Mouse (Mus musculus): ENCODE measurements around the gene Crhr1. TPM values are rescaled to one million over a fixed set of nuclear protein-coding genes. Genes with fewer than 3 reads are reported as not detected.
"Not testable (repeated sequence)": the region's sequence is repeated elsewhere in the genome, so short reads cannot be mapped to it uniquely, and the experiment has no call there.

The Crhr1 gene
- polyA plus RNA-seq, 1 experiment from 2014 or later: 0.24 TPM

DNA sequence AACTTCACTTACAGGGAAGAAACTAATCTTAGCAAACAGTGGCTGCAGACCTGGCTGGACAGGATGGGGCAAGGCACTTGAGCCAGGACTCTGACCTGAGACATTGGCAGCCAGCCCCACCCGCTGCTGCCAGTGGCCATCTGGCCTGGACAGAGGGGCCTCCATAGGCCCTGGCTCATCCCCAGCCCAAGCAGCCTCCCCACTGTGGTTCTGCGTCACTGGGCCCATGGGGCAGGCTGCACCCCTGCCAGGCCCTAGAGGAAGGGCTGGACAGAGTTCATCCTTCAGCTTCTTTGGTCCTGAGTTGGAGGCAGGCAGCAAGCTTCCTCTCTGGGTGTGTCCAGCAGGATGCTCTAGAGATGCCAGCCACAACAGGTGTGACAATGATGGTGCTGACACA lies 57.4 kb downstream of the Crhr1 start:
- H3K27me3 ChIP-seq (ENCODE audit: control insufficient read depth, insufficient read depth, low read length): no peaks in the 10 kb centered on the region
- no peak overlapping the region for H3K9ac ChIP-seq (ENCODE audit: low read length)
- DNase-seq (ENCODE audit: low spot score): no peak
- no peaks in the 10 kb centered on the region for H3K36me3 ChIP-seq (ENCODE audit: control insufficient read depth, insufficient read depth, low read length)
- no peaks in the 10 kb centered on the region for H3K4me1 ChIP-seq (ENCODE audit: control insufficient read depth, insufficient read depth, low read length)
- H3K9me3 ChIP-seq (ENCODE audit: control insufficient read depth, low read length): no peaks in the 10 kb centered on the region
- WGBS: 76% methylated on average over 2 of the region's 2 CpGs
- ATAC-seq (ENCODE audit: insufficient read depth, low FRiP score, low TSS enrichment): no peak
- no peak overlapping the region for H3K4me3 ChIP-seq (ENCODE audit: low read depth, low read length)
- H3K4me2 ChIP-seq (ENCODE audit: low read depth): no peak overlapping the region
- H3K27ac ChIP-seq (ENCODE audit: low read depth, low read length): no peak overlapping the region

- 73% methylated on average over 11 of the region's 11 CpGs for WGBS
- no peak for ATAC-seq (ENCODE audit: insufficient read depth, low FRiP score, low TSS enrichment)
- no peak overlapping the region for H3K4me2 ChIP-seq (ENCODE audit: low read depth)
These were observed 62.7 kb downstream of the Crhr1 start for GRCm38 (mm10) chr11:104195382-104195781.

DNA sequence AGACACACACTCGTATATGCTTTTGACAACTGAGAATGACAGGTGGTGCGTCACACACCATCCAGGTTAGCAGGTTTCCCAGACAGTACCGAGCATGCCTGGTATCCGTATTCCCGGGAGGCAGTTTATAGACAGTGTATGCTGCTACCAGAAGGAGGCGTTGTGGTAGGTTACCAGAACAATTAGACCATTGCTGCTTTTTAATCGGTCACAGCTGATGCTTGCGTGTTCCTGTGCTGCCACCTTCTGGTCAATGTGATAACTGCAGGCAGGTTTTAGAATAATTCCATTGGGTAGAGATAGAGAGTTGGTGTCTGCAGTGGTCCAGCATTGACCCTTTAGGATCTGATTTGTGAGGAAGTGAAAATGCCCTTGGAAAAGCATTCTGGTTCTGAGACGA lies 63.1 kb downstream of the Crhr1 start:
- Histone ChIP-seq H3K9me3 (ENCODE audit: control insufficient read depth, low read length) (no peaks in the 10 kb centered on the region), H3K27ac (ENCODE audit: low read depth, low read length) (no peak overlapping the region), H3K9ac (ENCODE audit: low read length) (no peak overlapping the region), H3K4me1 (ENCODE audit: control insufficient read depth, insufficient read depth, low read length) (no peaks in the 10 kb centered on the region), H3K4me2 (ENCODE audit: low read depth) (no peak overlapping the region), H3K36me3 (ENCODE audit: control insufficient read depth, insufficient read depth, low read length) (no peaks in the 10 kb centered on the region), H3K4me3 (ENCODE audit: low read depth, low read length) (no peak overlapping the region), H3K27me3 (ENCODE audit: control insufficient read depth, insufficient read depth, low read length) (no peaks in the 10 kb centered on the region)
- DNase-seq (ENCODE audit: low spot score) (peak; percentile 85), ATAC-seq (ENCODE audit: insufficient read depth, low FRiP score, low TSS enrichment) (peak; percentile 60)
- WGBS: 11% methylated on average over 9 of the region's 9 CpGs

More at GRCm38 (mm10) chr11:104195382-104195781, 62.7 kb downstream of the Crhr1 start:
- H3K27ac ChIP-seq (ENCODE audit: low read depth, low read length): no peak overlapping the region
- DNase-seq (ENCODE audit: low spot score): peak; percentile 19
- no peak overlapping the region for H3K4me3 ChIP-seq (ENCODE audit: low read depth, low read length)
- H3K9ac ChIP-seq (ENCODE audit: low read length): no peak overlapping the region
- no peaks in the 10 kb centered on the region for H3K9me3 ChIP-seq (ENCODE audit: control insufficient read depth, low read length)
- no peaks in the 10 kb centered on the region for H3K27me3 ChIP-seq (ENCODE audit: control insufficient read depth, insufficient read depth, low read length)
- no peaks in the 10 kb centered on the region for H3K36me3 ChIP-seq (ENCODE audit: control insufficient read depth, insufficient read depth, low read length)
- no peaks in the 10 kb centered on the region for H3K4me1 ChIP-seq (ENCODE audit: control insufficient read depth, insufficient read depth, low read length)

DNA sequence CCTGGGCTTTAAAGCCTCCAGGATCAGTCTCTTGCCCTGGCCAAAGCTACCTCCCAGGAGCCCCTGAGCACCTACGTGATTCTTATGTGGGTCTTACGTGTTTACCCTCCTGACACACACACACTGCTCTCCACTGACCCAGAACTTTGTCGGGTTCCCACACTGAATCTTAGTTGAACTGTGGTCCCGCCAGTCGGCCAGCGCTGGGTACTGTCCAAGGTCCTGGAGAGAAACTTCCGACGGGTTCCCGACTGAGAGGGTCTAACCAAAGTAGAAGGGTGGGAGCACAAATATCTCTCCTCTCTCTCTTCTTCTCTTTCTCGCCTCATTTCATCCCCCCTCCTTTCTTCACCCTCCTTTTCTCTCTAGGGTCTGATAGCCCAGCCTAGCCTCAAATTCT lies 65.2 kb downstream of the Crhr1 start:
- no peak overlapping the region for H3K27ac ChIP-seq (ENCODE audit: low read depth, low read length)
- H3K36me3 ChIP-seq (ENCODE audit: control insufficient read depth, insufficient read depth, low read length): no peaks in the 10 kb centered on the region
- H3K4me2 ChIP-seq (ENCODE audit: low read depth): no peak overlapping the region
- no peaks in the 10 kb centered on the region for H3K9me3 ChIP-seq (ENCODE audit: control insufficient read depth, low read length)
- H3K4me3 ChIP-seq (ENCODE audit: low read depth, low read length): no peak overlapping the region
- 9% methylated on average over 10 of the region's 10 CpGs for WGBS
- DNase-seq (ENCODE audit: low spot score): peak; percentile 40
- no peak for ATAC-seq (ENCODE audit: insufficient read depth, low FRiP score, low TSS enrichment)
- no peaks in the 10 kb centered on the region for H3K4me1 ChIP-seq (ENCODE audit: control insufficient read depth, insufficient read depth, low read length)
- H3K27me3 ChIP-seq (ENCODE audit: control insufficient read depth, insufficient read depth, low read length): no peaks in the 10 kb centered on the region
- H3K9ac ChIP-seq (ENCODE audit: low read length): no peak overlapping the region

DNA sequence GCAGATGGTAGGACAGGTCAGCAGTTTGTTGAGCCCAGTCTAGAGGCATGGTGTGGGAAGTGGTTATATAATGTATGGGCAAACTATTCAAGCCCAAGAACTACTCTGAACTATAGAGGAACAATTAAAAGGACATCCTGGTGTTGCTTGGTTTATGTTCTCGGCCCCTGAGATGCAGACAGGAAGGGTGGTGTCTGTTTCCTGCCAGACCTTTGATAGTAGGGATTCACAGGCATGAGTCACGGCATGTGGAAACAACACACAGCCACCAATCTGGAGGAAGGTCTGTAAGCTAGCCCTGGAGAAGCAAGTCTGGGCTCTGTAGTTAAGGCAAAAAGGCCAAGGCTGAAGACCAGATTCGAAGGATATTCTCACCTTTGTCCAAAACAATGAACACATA lies 70.6 kb downstream of the Crhr1 start:
- H3K27ac ChIP-seq (ENCODE audit: low read depth, low read length): no peak overlapping the region
- no peak for ATAC-seq (ENCODE audit: insufficient read depth, low FRiP score, low TSS enrichment)
- no peak overlapping the region for H3K9ac ChIP-seq (ENCODE audit: low read length)
- no peak overlapping the region for H3K4me3 ChIP-seq (ENCODE audit: low read depth, low read length)
- no peak for DNase-seq (ENCODE audit: low spot score)
- no peaks in the 10 kb centered on the region for H3K36me3 ChIP-seq (ENCODE audit: control insufficient read depth, insufficient read depth, low read length)
- WGBS: 75% methylated on average over 3 of the region's 3 CpGs
- H3K27me3 ChIP-seq (ENCODE audit: control insufficient read depth, insufficient read depth, low read length): no peaks in the 10 kb centered on the region
- no peaks in the 10 kb centered on the region for H3K9me3 ChIP-seq (ENCODE audit: control insufficient read depth, low read length)
- no peaks in the 10 kb centered on the region for H3K4me1 ChIP-seq (ENCODE audit: control insufficient read depth, insufficient read depth, low read length)
- H3K4me2 ChIP-seq (ENCODE audit: low read depth): no peak overlapping the region

DNA sequence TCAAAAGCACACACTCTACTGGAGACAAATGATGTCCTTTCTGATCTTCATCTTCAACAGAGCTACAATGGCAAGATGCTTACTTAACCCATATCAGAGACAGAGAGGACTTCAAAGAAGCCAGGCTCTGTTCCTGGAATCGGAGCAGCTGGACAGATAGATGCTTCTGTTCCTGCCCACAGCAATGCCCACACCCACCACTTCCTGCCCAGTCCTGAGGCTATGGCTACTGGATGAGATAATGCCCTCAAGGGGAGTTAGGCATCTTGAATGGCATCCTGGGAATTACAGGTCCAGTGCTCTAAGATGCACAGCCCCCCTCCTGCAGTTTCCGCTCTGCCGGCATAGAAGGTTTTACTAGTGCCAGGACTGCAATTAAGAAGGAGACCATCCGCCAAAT lies 73.9 kb downstream of the Crhr1 start:
- Histone ChIP-seq H3K36me3 (ENCODE audit: control insufficient read depth, insufficient read depth, low read length) (no peaks in the 10 kb centered on the region), H3K4me3 (ENCODE audit: low read depth, low read length) (no peak overlapping the region), H3K9me3 (ENCODE audit: control insufficient read depth, low read length) (no peaks in the 10 kb centered on the region), H3K9ac (ENCODE audit: low read length) (no peak overlapping the region), H3K27ac (ENCODE audit: low read depth, low read length) (no peak overlapping the region), H3K4me2 (ENCODE audit: low read depth) (no peak overlapping the region), H3K4me1 (ENCODE audit: control insufficient read depth, insufficient read depth, low read length) (no peaks in the 10 kb centered on the region), H3K27me3 (ENCODE audit: control insufficient read depth, insufficient read depth, low read length) (no peaks in the 10 kb centered on the region)
- WGBS: 65% methylated on average over 4 of the region's 4 CpGs
- DNase-seq (ENCODE audit: low spot score): no peak
- ATAC-seq (ENCODE audit: insufficient read depth, low FRiP score, low TSS enrichment): no peak

- ATAC-seq (ENCODE audit: insufficient read depth, low FRiP score, low TSS enrichment) (no peak), DNase-seq (ENCODE audit: low spot score) (no peak)
- Histone ChIP-seq H3K4me3 (ENCODE audit: low read depth, low read length) (no peak overlapping the region), H3K9ac (ENCODE audit: low read length) (no peak overlapping the region), H3K9me3 (ENCODE audit: control insufficient read depth, low read length) (no peaks in the 10 kb centered on the region), H3K27ac (ENCODE audit: low read depth, low read length) (no peak overlapping the region), H3K36me3 (ENCODE audit: control insufficient read depth, insufficient read depth, low read length) (no peaks in the 10 kb centered on the region), H3K4me2 (ENCODE audit: low read depth) (no peak overlapping the region), H3K4me1 (ENCODE audit: control insufficient read depth, insufficient read depth, low read length) (no peaks in the 10 kb centered on the region), H3K27me3 (ENCODE audit: control insufficient read depth, insufficient read depth, low read length) (no peaks in the 10 kb centered on the region)
- WGBS: 79% methylated on average over 3 of the region's 3 CpGs
These were observed 76.4 kb downstream of the Crhr1 start for GRCm38 (mm10) chr11:104209041-104209440.

DNA sequence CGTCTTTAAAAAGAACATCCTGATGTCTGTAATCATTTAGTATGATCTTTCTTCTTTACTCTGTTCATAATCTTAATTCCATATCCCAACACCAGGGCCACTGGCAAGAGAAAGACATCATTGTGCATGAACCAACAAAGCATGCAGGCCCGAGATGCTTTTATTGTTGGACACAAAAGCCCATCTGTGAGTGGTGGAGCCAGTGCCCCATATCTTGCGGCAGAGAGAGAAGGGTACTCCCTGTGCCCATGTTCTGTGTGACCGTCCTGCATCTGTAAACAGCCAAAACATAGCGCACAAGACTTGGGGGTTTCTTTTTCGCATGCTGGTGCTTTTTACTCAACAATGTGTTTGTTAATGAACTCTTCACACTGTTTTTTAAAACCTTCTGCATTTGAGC lies 78.6 kb downstream of the Crhr1 start:
- WGBS: 82% methylated on average over 6 of the region's 6 CpGs
- no peaks in the 10 kb centered on the region for H3K9me3 ChIP-seq (ENCODE audit: control insufficient read depth, low read length)
- no peaks in the 10 kb centered on the region for H3K27me3 ChIP-seq (ENCODE audit: control insufficient read depth, insufficient read depth, low read length)
- no peak for ATAC-seq (ENCODE audit: insufficient read depth, low FRiP score, low TSS enrichment)
- H3K4me3 ChIP-seq (ENCODE audit: low read depth, low read length): no peak overlapping the region
- H3K4me2 ChIP-seq (ENCODE audit: low read depth): no peak overlapping the region
- DNase-seq (ENCODE audit: low spot score): no peak
- no peaks in the 10 kb centered on the region for H3K36me3 ChIP-seq (ENCODE audit: control insufficient read depth, insufficient read depth, low read length)
- H3K9ac ChIP-seq (ENCODE audit: low read length): no peak overlapping the region
- H3K4me1 ChIP-seq (ENCODE audit: control insufficient read depth, insufficient read depth, low read length): peaks cover 2% of the 10 kb centered on the region; the same call in 1 of the 2 replicates
- no peak overlapping the region for H3K27ac ChIP-seq (ENCODE audit: low read depth, low read length)

DNA sequence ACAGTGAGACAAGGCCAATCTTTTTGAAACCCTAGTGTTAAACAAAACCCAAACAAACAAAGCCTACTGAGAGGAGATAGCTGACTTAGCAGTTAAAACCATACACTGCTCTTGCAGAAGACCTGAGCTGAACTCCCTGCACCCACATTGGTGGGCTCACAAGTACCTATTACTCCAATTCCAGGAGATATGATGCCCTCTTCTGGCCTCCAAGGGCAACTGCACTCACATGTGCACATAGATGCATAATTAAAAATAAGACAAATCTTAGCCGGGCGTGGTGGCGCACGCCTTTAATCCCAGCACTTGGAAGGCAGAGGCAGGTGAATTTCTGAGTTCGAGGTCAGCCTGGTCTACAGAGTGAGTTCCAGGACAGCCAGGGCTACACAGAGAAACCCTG lies 81.5 kb downstream of the Crhr1 start:
- not testable (repeated sequence) for H3K9me3 ChIP-seq (ENCODE audit: control insufficient read depth, low read length); H3K36me3 ChIP-seq (ENCODE audit: control insufficient read depth, insufficient read depth, low read length); H3K4me2 ChIP-seq (ENCODE audit: low read depth); ATAC-seq (ENCODE audit: insufficient read depth, low FRiP score, low TSS enrichment); H3K27ac ChIP-seq (ENCODE audit: low read depth, low read length); H3K4me1 ChIP-seq (ENCODE audit: control insufficient read depth, insufficient read depth, low read length); H3K9ac ChIP-seq (ENCODE audit: low read length); DNase-seq (ENCODE audit: low spot score); H3K4me3 ChIP-seq (ENCODE audit: low read depth, low read length); H3K27me3 ChIP-seq (ENCODE audit: control insufficient read depth, insufficient read depth, low read length)
- WGBS: 96% methylated on average over 5 of the region's 5 CpGs
